Mouse (Mus musculus): ENCODE results near the gene Adgrg1. TPM values are rescaled to one million over a fixed set of nuclear protein-coding genes. Genes with fewer than 3 reads are reported as not detected.

Adgrg1 gene
- polyA plus RNA-seq, 1 experiment from 2014 or later: 208 TPM

GRCm38 (mm10) chr8:94999004-94999403 is 24.5 kb downstream of the Adgrg1 start:
- Histone ChIP-seq H3K27ac (peak overlapping the region; percentile 57; the same call in 1 of the 2 replicates), H3K4me1 (peaks cover 65% of the 10 kb centered on the region), H3K9ac (peak overlapping the region; percentile 92), H3K36me3 (peaks cover 18% of the 10 kb centered on the region), H3K4me2 (replicated peaks) (peak overlapping the region; percentile 89), H3K4me3 (peak overlapping the region; percentile 62), H3K9me3 (no peaks in the 10 kb centered on the region), H3K27me3 (replicated peaks) (no peaks in the 10 kb centered on the region)
- ATAC-seq (ENCODE audit: low FRiP score, low read depth): no peak
- WGBS: 48% methylated on average over 6 of the region's 6 CpGs

- Histone ChIP-seq H3K4me2 (replicated peaks) (peak overlapping the region; percentile 89), H3K36me3 (peaks cover 27% of the 10 kb centered on the region), H3K4me1 (peaks cover 59% of the 10 kb centered on the region), H3K4me3 (peak overlapping the region; percentile 62; the same call in 1 of the 2 replicates), H3K9me3 (no peaks in the 10 kb centered on the region), H3K9ac (peak overlapping the region; percentile 92), H3K27me3 (replicated peaks) (no peaks in the 10 kb centered on the region), H3K27ac (peak overlapping the region; percentile 68; the same call in 1 of the 2 replicates)
- WGBS: 42% methylated on average over 6 of the region's 6 CpGs
- ATAC-seq (ENCODE audit: low FRiP score, low read depth): no peak
Observed at GRCm38 (mm10) chr8:94999956-95000355, 25.4 kb downstream of the Adgrg1 start.

GRCm38 (mm10) chr8:95000684-95001083 is 26.1 kb downstream of the Adgrg1 start:
- H3K9ac ChIP-seq: no peak overlapping the region
- H3K4me2 ChIP-seq (replicated peaks): peak overlapping the region; percentile 89
- peak; percentile 79 for ATAC-seq (ENCODE audit: low FRiP score, low read depth)
- H3K4me3 ChIP-seq: 0 out of 2 replicates have a peak overlapping the region, but pooled peaks have one; percentile 15
- no peaks in the 10 kb centered on the region for H3K9me3 ChIP-seq
- H3K27me3 ChIP-seq (replicated peaks): no peaks in the 10 kb centered on the region
- peak overlapping the region; percentile 68 for H3K27ac ChIP-seq
- WGBS: 12% methylated on average over 5 of the region's 5 CpGs
- H3K4me1 ChIP-seq: peaks cover 59% of the 10 kb centered on the region
- H3K36me3 ChIP-seq: peaks cover 34% of the 10 kb centered on the region

- 0 out of 2 replicates have a peak overlapping the region, but pooled peaks have one; percentile 68 for H3K27ac ChIP-seq
- H3K4me1 ChIP-seq: peaks cover 59% of the 10 kb centered on the region
- peak overlapping the region; percentile 89 for H3K4me2 ChIP-seq (replicated peaks)
- H3K27me3 ChIP-seq (replicated peaks): no peaks in the 10 kb centered on the region
- H3K9ac ChIP-seq: no peak overlapping the region
- peak; percentile 7 for ATAC-seq (ENCODE audit: low FRiP score, low read depth)
- 71% methylated on average over 5 of the region's 5 CpGs for WGBS
- no peak overlapping the region for H3K4me3 ChIP-seq
- no peaks in the 10 kb centered on the region for H3K9me3 ChIP-seq
- peaks cover 39% of the 10 kb centered on the region for H3K36me3 ChIP-seq
Observed at GRCm38 (mm10) chr8:95001165-95001564, 26.6 kb downstream of the Adgrg1 start.

GRCm38 (mm10) chr8:95001655-95002054 is 27.1 kb downstream of the Adgrg1 start:
- WGBS: 5% methylated on average over 7 of the region's 7 CpGs
- no peaks in the 10 kb centered on the region for H3K9me3 ChIP-seq
- no peaks in the 10 kb centered on the region for H3K27me3 ChIP-seq (replicated peaks)
- H3K4me3 ChIP-seq: no peak overlapping the region
- H3K4me1 ChIP-seq: peaks cover 56% of the 10 kb centered on the region
- no peak overlapping the region for H3K27ac ChIP-seq
- ATAC-seq (ENCODE audit: low FRiP score, low read depth): peak; percentile 45
- H3K36me3 ChIP-seq: peaks cover 44% of the 10 kb centered on the region
- H3K9ac ChIP-seq: no peak overlapping the region
- H3K4me2 ChIP-seq (replicated peaks): peak overlapping the region; percentile 89

GRCm38 (mm10) chr8:95002089-95002655 is 27.6 kb downstream of the Adgrg1 start:
- no peaks in the 10 kb centered on the region for H3K9me3 ChIP-seq
- no peak for ATAC-seq (ENCODE audit: low FRiP score, low read depth)
- H3K9ac ChIP-seq: no peak overlapping the region
- H3K36me3 ChIP-seq: peaks cover 49% of the 10 kb centered on the region
- no peaks in the 10 kb centered on the region for H3K27me3 ChIP-seq (replicated peaks)
- H3K4me2 ChIP-seq (replicated peaks): peak overlapping the region; percentile 89; the same call in 1 of the 2 replicates
- no peak overlapping the region for H3K27ac ChIP-seq
- no peak overlapping the region for H3K4me3 ChIP-seq
- peaks cover 53% of the 10 kb centered on the region for H3K4me1 ChIP-seq
- 53% methylated on average over 8 of the region's 8 CpGs for WGBS

GRCm38 (mm10) chr8:95012442-95012919 is 37.9 kb downstream of the Adgrg1 start:
- ATAC-seq (ENCODE audit: low FRiP score, low read depth): no peak
- Histone ChIP-seq H3K27ac (no peak overlapping the region), H3K4me2 (replicated peaks) (no peak overlapping the region), H3K36me3 (peaks cover 75% of the 10 kb centered on the region), H3K4me3 (no peak overlapping the region), H3K9me3 (no peaks in the 10 kb centered on the region), H3K27me3 (replicated peaks) (no peaks in the 10 kb centered on the region), H3K9ac (no peak overlapping the region), H3K4me1 (0 out of 2 replicates have a peak, but pooled peaks cover 4% of the 10 kb centered on the region)
- 90% methylated on average over 15 of the region's 15 CpGs for WGBS

GRCm38 (mm10) chr8:95015866-95016265 is 41.3 kb downstream of the Adgrg1 start:
- no peak overlapping the region for H3K4me3 ChIP-seq
- peaks cover 42% of the 10 kb centered on the region for H3K36me3 ChIP-seq
- H3K27ac ChIP-seq: no peak overlapping the region
- 83% methylated on average over 4 of the region's 4 CpGs for WGBS
- H3K4me2 ChIP-seq (replicated peaks): no peak overlapping the region
- H3K27me3 ChIP-seq (replicated peaks): no peaks in the 10 kb centered on the region
- H3K9me3 ChIP-seq: no peaks in the 10 kb centered on the region
- ATAC-seq (ENCODE audit: low FRiP score, low read depth): no peak
- no peak overlapping the region for H3K9ac ChIP-seq
- H3K4me1 ChIP-seq: 0 out of 2 replicates have a peak, but pooled peaks cover 4% of the 10 kb centered on the region

GRCm38 (mm10) chr8:95016684-95017083 is 42.1 kb downstream of the Adgrg1 start:
- 0 out of 2 replicates have a peak, but pooled peaks have one; percentile 15 for ATAC-seq (ENCODE audit: low FRiP score, low read depth)
- 74% methylated on average over 4 of the region's 4 CpGs for WGBS
- 0 out of 2 replicates have a peak, but pooled peaks cover 4% of the 10 kb centered on the region for H3K4me1 ChIP-seq
- no peak overlapping the region for H3K4me3 ChIP-seq
- no peaks in the 10 kb centered on the region for H3K27me3 ChIP-seq (replicated peaks)
- no peak overlapping the region for H3K4me2 ChIP-seq (replicated peaks)
- peaks cover 33% of the 10 kb centered on the region for H3K36me3 ChIP-seq
- H3K9ac ChIP-seq: no peak overlapping the region
- H3K27ac ChIP-seq: no peak overlapping the region
- no peaks in the 10 kb centered on the region for H3K9me3 ChIP-seq

GRCm38 (mm10) chr8:95017451-95017850 is 42.9 kb downstream of the Adgrg1 start, which contains the start of gene Adgrg3:
TSS of gene Adgrg3 (plus strand) at chr8:95017692.
- Histone ChIP-seq H3K4me1 (0 out of 2 replicates have a peak, but pooled peaks cover 4% of the 10 kb centered on the region), H3K27me3 (replicated peaks) (no peaks in the 10 kb centered on the region), H3K9ac (no peak within 1 kb of the TSS), H3K9me3 (no peaks in the 10 kb centered on the region), H3K4me3 (no peak within 1 kb of the TSS), H3K36me3 (peaks cover 26% of the 10 kb centered on the region), H3K4me2 (replicated peaks) (no peak within 1 kb of the TSS), H3K27ac (no peak within 1 kb of the TSS)
- ATAC-seq (ENCODE audit: low FRiP score, low read depth): no peak
- WGBS: 78% methylated on average over 11 of the region's 11 CpGs

- Histone ChIP-seq H3K4me3 (no peak overlapping the region), H3K4me2 (replicated peaks) (no peak overlapping the region)
Observed at GRCm38 (mm10) chr8:95017969-95018635, 43.6 kb downstream of the Adgrg1 start.

GRCm38 (mm10) chr8:95020293-95020777 is 45.8 kb downstream of the Adgrg1 start:
- Histone ChIP-seq H3K4me1 (0 out of 2 replicates have a peak, but pooled peaks cover 4% of the 10 kb centered on the region), H3K9me3 (no peaks in the 10 kb centered on the region), H3K36me3 (no peaks in the 10 kb centered on the region), H3K9ac (no peak overlapping the region), H3K4me2 (replicated peaks) (no peak overlapping the region), H3K27ac (no peak overlapping the region), H3K27me3 (replicated peaks) (no peaks in the 10 kb centered on the region), H3K4me3 (no peak overlapping the region)
- 82% methylated on average over 12 of the region's 12 CpGs for WGBS
- no peak for ATAC-seq (ENCODE audit: low FRiP score, low read depth)

More at GRCm38 (mm10) chr8:95017969-95018635, 43.6 kb downstream of the Adgrg1 start:
- H3K9ac ChIP-seq: no peak overlapping the region
- WGBS: 88% methylated on average over 9 of the region's 9 CpGs
- 0 out of 2 replicates have a peak, but pooled peaks cover 4% of the 10 kb centered on the region for H3K4me1 ChIP-seq
- no peak overlapping the region for H3K27ac ChIP-seq
- H3K27me3 ChIP-seq (replicated peaks): no peaks in the 10 kb centered on the region
- no peak for ATAC-seq (ENCODE audit: low FRiP score, low read depth)
- no peaks in the 10 kb centered on the region for H3K9me3 ChIP-seq
- H3K36me3 ChIP-seq: peaks cover 19% of the 10 kb centered on the region

Data from neural tube, embryonic 12.5 days (tissue).